Mouse (Mus musculus): Measurements from ENCODE around the gene Bloc1s4.

GRCm38 (mm10) chr5:36777186-36777585, 28.7 kb upstream of the Bloc1s4 start:
- TF ChIP-seq EP300 (IDR thresholded peaks at IDR 0.05; ENCODE audit: insufficient read depth, low read depth, low read length) (no peak), POLR2A (IDR thresholded peaks at IDR 0.05; ENCODE audit: insufficient read depth, low read depth, low read length) (no peak), CTCF (IDR thresholded peaks at IDR 0.05) (no peak)

Measured in heart, adult 2 months (tissue).